Mouse (Mus musculus): ENCODE data around the gene Gm47996.
"Not testable (repeated sequence)": the region's sequence is repeated elsewhere in the genome, so short reads cannot be mapped to it uniquely, and the experiment has no call there.

Gm47996 gene

GRCm38 (mm10) chr1:151209824-151210355, at the start of gene Gm47996:
Gene Gm47996 (plus strand): TSS chr1:151210131.
- DNase-seq (ENCODE audit: extremely low spot score, low spot score): not testable (repeated sequence)

GRCm38 (mm10) chr1:151166031-151166430, 43.9 kb upstream of the Gm47996 start:
- DNase-seq (ENCODE audit: extremely low spot score, low spot score): no peak

GRCm38 (mm10) chr1:151167297-151168047, 42.5 kb upstream of the Gm47996 start:
- DNase-seq (ENCODE audit: extremely low spot score, low spot score): peak; percentile 29

GRCm38 (mm10) chr1:151168637-151169036, 41.3 kb upstream of the Gm47996 start:
- no peak for DNase-seq (ENCODE audit: extremely low spot score, low spot score)

- no peak for DNase-seq (ENCODE audit: extremely low spot score, low spot score)
Measured at GRCm38 (mm10) chr1:151171572-151172461, 38.1 kb upstream of the Gm47996 start.

GRCm38 (mm10) chr1:151177030-151177936, 32.6 kb upstream of the Gm47996 start:
- DNase-seq (ENCODE audit: extremely low spot score, low spot score): peak; percentile 45

- DNase-seq (ENCODE audit: extremely low spot score, low spot score): no peak
Measured at GRCm38 (mm10) chr1:151177937-151178271, 32.0 kb upstream of the Gm47996 start.

- DNase-seq (ENCODE audit: extremely low spot score, low spot score): peak; percentile 33
Measured at GRCm38 (mm10) chr1:151178505-151179083, 31.3 kb upstream of the Gm47996 start.

- no peak for DNase-seq (ENCODE audit: extremely low spot score, low spot score)
Measured at GRCm38 (mm10) chr1:151180167-151180566, 29.8 kb upstream of the Gm47996 start.

- not testable (repeated sequence) for DNase-seq (ENCODE audit: extremely low spot score, low spot score)
Measured at GRCm38 (mm10) chr1:151182266-151182665, 27.7 kb upstream of the Gm47996 start, which contains the start of gene Gm47985. Gene Gm47985 (plus strand): TSS chr1:151182537.

GRCm38 (mm10) chr1:151186186-151186585, 23.7 kb upstream of the Gm47996 start:
- not testable (repeated sequence) for DNase-seq (ENCODE audit: extremely low spot score, low spot score)

- DNase-seq (ENCODE audit: extremely low spot score, low spot score): not testable (repeated sequence)
Measured at GRCm38 (mm10) chr1:151186879-151187424, 23.0 kb upstream of the Gm47996 start.

- DNase-seq (ENCODE audit: extremely low spot score, low spot score): no peak
Measured at GRCm38 (mm10) chr1:151188469-151188868, 21.5 kb upstream of the Gm47996 start.

- DNase-seq (ENCODE audit: extremely low spot score, low spot score): not testable (repeated sequence)
Measured at GRCm38 (mm10) chr1:151192075-151192474, 17.9 kb upstream of the Gm47996 start, which contains the start of gene Gm8947. Gene Gm8947 (plus strand): TSS chr1:151192376.

- not testable (repeated sequence) for DNase-seq (ENCODE audit: extremely low spot score, low spot score)
Measured at GRCm38 (mm10) chr1:151192739-151193138, 17.2 kb upstream of the Gm47996 start.

GRCm38 (mm10) chr1:151195986-151196385, 13.9 kb upstream of the Gm47996 start:
- DNase-seq (ENCODE audit: extremely low spot score, low spot score): not testable (repeated sequence)

- DNase-seq (ENCODE audit: extremely low spot score, low spot score): not testable (repeated sequence)
Measured at GRCm38 (mm10) chr1:151196690-151197089, 13.2 kb upstream of the Gm47996 start.

GRCm38 (mm10) chr1:151198120-151198519, 11.8 kb upstream of the Gm47996 start, which contains the start of gene Gm47995:
Gene Gm47995 (plus strand): TSS chr1:151198448.
- DNase-seq (ENCODE audit: extremely low spot score, low spot score): not testable (repeated sequence)

GRCm38 (mm10) chr1:151200620-151201019, 9.3 kb upstream of the Gm47996 start:
- not testable (repeated sequence) for DNase-seq (ENCODE audit: extremely low spot score, low spot score)

GRCm38 (mm10) chr1:151202771-151203170, 7.2 kb upstream of the Gm47996 start:
- DNase-seq (ENCODE audit: extremely low spot score, low spot score): not testable (repeated sequence)
